Mouse (Mus musculus) T-helper 1 cell (primary cell): Measurements from ENCODE around the gene Ccl9.

Experiments used
- in situ Hi-C: fragments of 300-600 bp; cut with MboI, MseI; formaldehyde crosslinking; loops from one replicate; pipeline ENCODE4 v1.15.1; 2025; ENCODE audit warnings: high pct_unique_total_duplicates

The Ccl9 gene

DNA sequence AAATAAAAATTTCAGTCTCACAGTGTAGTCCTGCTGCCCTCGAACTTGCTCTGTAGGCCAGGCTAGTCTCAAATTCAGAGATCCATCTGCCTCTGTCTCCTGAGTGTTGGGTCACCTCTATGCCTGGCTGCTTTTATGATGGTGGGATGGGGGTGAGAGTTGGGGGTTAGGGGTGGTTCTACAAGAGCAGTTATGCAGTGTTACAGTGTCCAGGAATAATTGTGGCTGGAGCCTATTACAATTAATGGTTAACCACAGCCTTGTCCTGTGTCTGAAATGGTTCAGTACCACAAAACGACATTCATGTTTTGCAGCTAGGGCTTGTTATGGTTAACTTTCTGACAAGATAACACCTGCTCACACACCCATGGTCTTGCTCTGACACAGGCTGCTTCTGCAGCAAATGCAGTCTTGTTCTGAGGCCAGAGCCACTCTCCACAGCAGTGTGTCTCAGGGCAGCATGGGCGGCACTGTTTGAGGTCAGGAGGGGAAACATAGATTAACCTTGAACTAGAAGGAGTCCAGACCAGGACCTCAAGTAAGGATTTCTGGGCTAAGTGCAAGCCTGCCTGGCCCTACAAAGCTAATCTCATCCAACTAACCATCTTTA lies 39.6 kb downstream of the Ccl9 start:
- in situ Hi-C loops, result no loop called here

- in situ Hi-C loops, result no loop called here
These were observed 41.6 kb downstream of the Ccl9 start for GRCm38 (mm10) chr11:83536831-83537230.

DNA sequence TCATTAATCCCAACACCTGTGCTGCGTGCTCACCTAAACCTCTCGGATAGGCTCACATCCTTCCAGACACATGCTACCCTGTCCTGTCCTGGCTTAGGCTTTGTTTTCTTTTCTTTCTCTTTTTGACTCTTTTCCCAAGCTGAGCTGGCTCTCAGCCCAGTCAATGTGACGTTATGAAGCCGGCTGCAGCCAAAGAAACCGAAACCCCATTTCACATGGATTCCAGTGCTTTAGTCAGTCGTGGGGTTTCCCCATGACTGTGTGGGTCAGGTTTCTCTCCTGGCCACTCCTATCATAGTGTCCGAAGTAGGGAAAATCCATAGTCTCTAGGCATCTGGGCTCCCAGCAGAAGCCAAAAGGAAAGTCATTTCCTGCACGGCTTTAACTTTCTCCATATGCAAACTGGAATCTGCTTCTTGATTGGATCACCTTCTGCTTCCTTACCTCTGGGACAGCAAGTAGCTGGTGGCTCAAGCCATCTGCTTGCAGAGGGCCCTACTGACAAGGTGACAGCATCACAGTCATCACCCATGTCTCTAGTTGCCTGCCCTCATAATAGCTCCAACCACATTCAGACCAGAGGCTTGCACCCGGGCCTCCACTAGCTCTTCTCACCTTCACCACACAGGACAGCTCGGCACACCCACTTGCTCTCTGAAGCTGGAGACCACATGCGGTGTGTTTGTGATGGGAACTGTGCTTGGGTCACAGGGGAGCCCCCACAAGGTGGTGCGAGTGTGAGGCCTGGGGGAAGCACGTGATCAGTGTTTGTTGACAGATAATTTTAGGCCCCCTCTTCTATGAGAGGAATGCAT lies 43.6 kb downstream of the Ccl9 start:
- in situ Hi-C loops, result no loop called here

DNA sequence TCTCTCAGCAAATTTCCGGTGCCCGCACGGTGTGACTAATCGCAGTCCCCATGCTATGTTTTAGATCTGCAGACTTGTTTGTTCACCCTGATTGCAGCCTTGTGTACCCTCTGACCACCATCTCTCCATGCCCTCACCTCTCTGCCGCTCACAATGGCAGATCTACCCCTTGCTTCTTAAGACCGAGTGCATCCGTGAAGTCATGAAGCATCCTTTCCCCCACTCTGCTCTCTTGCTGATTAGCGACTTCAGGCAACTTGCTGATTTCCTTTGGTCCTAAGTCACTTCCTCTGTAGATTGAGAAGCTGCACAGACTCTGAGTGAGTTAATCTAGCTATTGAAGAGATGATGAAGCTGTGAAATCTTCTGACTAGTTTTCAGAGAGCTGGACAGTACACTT lies 44.3 kb downstream of the Ccl9 start:
- in situ Hi-C loops, result no loop called here

DNA sequence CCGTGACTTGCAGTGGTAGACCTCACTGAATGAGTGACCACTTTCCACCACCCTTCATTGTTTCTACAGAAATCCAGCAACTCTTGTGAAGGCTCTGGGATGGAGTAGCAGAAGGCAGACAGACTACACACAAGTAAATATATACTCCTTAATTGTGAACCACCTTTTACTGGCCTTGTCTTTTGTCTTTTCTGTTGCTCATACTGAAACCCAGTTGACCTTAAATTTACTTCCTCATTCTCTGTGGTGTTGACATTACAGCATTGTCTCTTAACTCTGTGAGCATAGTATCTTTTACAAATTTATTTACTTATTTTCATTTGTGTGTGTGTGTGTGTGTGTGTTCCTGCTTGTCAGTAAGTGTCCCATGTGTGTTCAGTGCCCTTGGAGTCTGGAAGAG lies 45.2 kb downstream of the Ccl9 start:
- in situ Hi-C loops, result no loop called here

GRCm38 (mm10) chr11:83530360-83530759 lies 48.1 kb downstream of the Ccl9 start, which contains the start of gene Ccl5:
TSS of gene Ccl5 (minus strand) at chr11:83530518.
- in situ Hi-C loops, result no loop called here

GRCm38 (mm10) chr11:83529024-83529423 lies 49.4 kb downstream of the Ccl9 start:
- in situ Hi-C loops, result no loop called here
